Mouse (Mus musculus) ES-Bruce4 (cell line): ENCODE results near the gene Col4a1. TPM values are rescaled to one million over a fixed set of nuclear protein-coding genes. Genes with fewer than 3 reads are reported as not detected.

ENCODE experiments used
- H3K27ac ChIP-seq: 2 replicates; pipeline ENCODE4 v1.5.1; 2012; ENCODE audit warnings: low read length, inconsistent platforms; ENCODE audit not compliant: insufficient read depth
- H3K27me3 ChIP-seq: 2 replicates; pipeline ENCODE4 v1.6.1; 2012; ENCODE audit warnings: mild to moderate bottlenecking, low read length, inconsistent platforms; ENCODE audit not compliant: control insufficient read depth, poor library complexity, insufficient read depth, severe bottlenecking
- H3K36me3 ChIP-seq: 2 replicates; pipeline ENCODE4 v1.6.1; 2012; ENCODE audit warnings: inconsistent platforms, mild to moderate bottlenecking, low read length, moderate library complexity; ENCODE audit not compliant: control insufficient read depth, poor library complexity, insufficient read depth, severe bottlenecking
- H3K4me1 ChIP-seq: one replicate; pipeline ENCODE4 v1.8.1; 2011; ENCODE audit warnings: low read length; ENCODE audit not compliant: control insufficient read depth, insufficient read depth
- H3K4me3 ChIP-seq: 2 replicates; pipeline ENCODE4 v1.5.1; 2011; ENCODE audit warnings: low read depth, mild to moderate bottlenecking, low read length
- H3K9ac ChIP-seq: 2 replicates; pipeline ENCODE4 v1.6.1; 2012; ENCODE audit warnings: low read depth, mild to moderate bottlenecking, inconsistent platforms; ENCODE audit not compliant: poor library complexity, severe bottlenecking
- H3K9me3 ChIP-seq: replicated peaks from 2 replicates; pipeline ENCODE4 v1.6.1; 2012; ENCODE audit warnings: mild to moderate bottlenecking, low read length, inconsistent platforms; ENCODE audit not compliant: control insufficient read depth, poor library complexity, insufficient read depth, severe bottlenecking
- CTCF ChIP-seq: IDR thresholded peaks from one replicate; pipeline ENCODE4 v1.8.1; 2011; ENCODE audit warnings: low read depth, low read length
- EP300 ChIP-seq: IDR thresholded peaks from 2 replicates; pipeline ENCODE4 v1.6.1; 2011; ENCODE audit warnings: low read depth, low read length; ENCODE audit not compliant: insufficient read depth
- POLR2A ChIP-seq: IDR thresholded peaks from one replicate; pipeline ENCODE4 v1.8.1; 2011; ENCODE audit warnings: low read length; ENCODE audit not compliant: insufficient read depth
- polyA plus RNA-seq: library from polyadenylated mRNA; stranded (reverse); fragments of >200 nt; gene quantifications from 2 replicates; pipeline ENCODE4 v1.2.4, GENCODE M21; 2011; ENCODE audit warnings: low read depth; ENCODE audit not compliant: missing spikeins, insufficient read depth, insufficient read length

Gene Col4a1
- polyA plus RNA-seq, 1 experiment = 56.3 TPM

DNA sequence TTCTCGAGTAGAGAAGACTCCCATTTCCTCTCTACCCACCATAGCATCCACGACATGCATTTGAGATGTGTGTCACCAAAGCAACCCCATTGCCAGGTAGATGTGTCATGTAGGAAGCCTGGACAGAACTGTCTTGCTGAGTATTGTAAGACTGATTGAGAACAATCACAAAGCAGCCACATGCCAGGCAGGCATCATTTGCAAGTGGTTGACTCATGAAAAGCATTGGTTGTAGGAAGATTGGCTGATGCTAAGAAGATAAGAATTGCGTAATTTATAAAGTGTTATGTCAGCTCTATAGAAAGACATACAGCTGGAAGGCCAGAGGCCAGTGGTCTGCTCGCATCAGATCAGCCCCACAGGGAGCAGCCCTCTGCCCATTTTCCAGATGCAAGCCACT lies 22.6 kb upstream of the Col4a1 start:
- Histone ChIP-seq H3K36me3 (no peaks in the 10 kb centered on the region), H3K4me3 (no peak overlapping the region), H3K27ac (no peak overlapping the region), H3K27me3 (no peaks in the 10 kb centered on the region), H3K9me3 (no peaks in the 10 kb centered on the region), H3K4me1 (no peaks in the 10 kb centered on the region), H3K9ac (no peak overlapping the region)
- TF ChIP-seq CTCF = no peak
- no peak for TF ChIP-seq EP300
- TF ChIP-seq POLR2A = no peak

DNA sequence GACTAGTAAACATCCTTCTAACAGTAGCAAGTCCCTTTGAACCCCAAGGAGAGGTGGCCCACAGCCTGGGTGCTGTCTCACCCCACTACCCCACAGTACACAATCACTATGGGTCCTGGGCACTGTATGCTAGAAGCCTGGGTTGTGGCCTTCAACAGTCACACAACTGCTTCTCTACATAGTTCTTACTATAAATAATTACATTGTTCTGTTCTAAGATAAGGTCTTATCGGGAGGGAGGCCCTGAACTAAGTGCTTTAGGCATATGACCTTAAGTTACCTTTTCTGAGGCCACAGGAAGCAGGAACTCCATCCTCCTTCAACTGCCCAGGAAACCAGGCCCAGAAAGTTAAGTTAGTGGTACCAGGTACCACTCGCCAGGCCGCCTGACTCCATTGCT lies 21.9 kb upstream of the Col4a1 start:
- no peaks in the 10 kb centered on the region for H3K27me3 ChIP-seq
- no peaks in the 10 kb centered on the region for H3K9me3 ChIP-seq
- no peaks in the 10 kb centered on the region for H3K4me1 ChIP-seq
- no peak overlapping the region for H3K4me3 ChIP-seq
- H3K36me3 ChIP-seq = no peaks in the 10 kb centered on the region
- H3K9ac ChIP-seq = no peak overlapping the region
- TF ChIP-seq POLR2A = no peak
- TF ChIP-seq EP300 = no peak
- no peak for TF ChIP-seq CTCF
- no peak overlapping the region for H3K27ac ChIP-seq

DNA sequence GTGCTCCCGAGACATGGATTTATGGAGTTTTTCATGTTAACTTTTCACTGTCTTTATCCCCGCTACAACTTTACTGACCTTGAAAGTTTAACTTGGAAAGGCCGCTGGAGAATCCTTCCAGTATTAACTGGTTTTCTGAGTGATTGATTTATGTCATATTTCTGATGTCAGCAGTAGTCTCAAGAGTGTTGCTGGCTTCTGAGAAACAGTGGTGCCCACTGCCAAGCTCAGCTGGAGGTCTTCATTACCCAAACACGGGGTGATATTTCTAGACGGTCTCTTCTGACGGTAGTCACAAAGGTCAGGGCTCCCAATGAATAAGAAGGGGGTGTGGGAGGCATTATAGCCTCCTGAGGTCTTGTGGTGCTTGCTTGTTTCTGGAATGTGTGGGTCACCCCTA lies 21.1 kb upstream of the Col4a1 start:
- H3K9me3 ChIP-seq = no peaks in the 10 kb centered on the region
- no peaks in the 10 kb centered on the region for H3K4me1 ChIP-seq
- TF ChIP-seq POLR2A = no peak
- TF ChIP-seq CTCF = no peak
- TF ChIP-seq EP300 = no peak
- H3K36me3 ChIP-seq = no peaks in the 10 kb centered on the region
- H3K9ac ChIP-seq = no peak overlapping the region
- H3K27ac ChIP-seq = no peak overlapping the region
- no peak overlapping the region for H3K4me3 ChIP-seq
- no peaks in the 10 kb centered on the region for H3K27me3 ChIP-seq

DNA sequence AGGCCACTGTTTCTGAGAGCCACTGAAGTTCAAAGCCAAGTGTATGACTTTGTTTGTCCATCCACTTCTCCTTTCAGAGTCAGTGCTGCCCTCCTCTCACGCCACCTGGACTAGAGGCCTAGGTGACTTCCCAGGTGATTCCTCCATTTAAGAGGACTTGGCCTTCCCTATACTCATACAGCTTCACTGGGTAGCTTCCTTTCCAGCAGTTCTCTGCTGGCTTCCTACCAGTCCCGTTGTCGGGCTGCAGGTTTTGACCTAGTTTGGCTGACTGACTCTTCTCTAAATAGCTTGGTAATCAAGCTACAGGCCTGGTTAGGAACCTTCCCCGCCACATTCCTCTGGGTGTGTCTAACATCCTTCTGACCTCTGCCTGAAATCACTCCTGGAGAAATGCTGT lies 18.9 kb upstream of the Col4a1 start:
- no peak overlapping the region for H3K9ac ChIP-seq
- H3K27ac ChIP-seq = no peak overlapping the region
- H3K4me3 ChIP-seq = no peak overlapping the region
- H3K9me3 ChIP-seq = no peaks in the 10 kb centered on the region
- no peaks in the 10 kb centered on the region for H3K27me3 ChIP-seq
- no peaks in the 10 kb centered on the region for H3K36me3 ChIP-seq
- H3K4me1 ChIP-seq = no peaks in the 10 kb centered on the region
- no peak for TF ChIP-seq EP300
- TF ChIP-seq POLR2A = no peak

DNA sequence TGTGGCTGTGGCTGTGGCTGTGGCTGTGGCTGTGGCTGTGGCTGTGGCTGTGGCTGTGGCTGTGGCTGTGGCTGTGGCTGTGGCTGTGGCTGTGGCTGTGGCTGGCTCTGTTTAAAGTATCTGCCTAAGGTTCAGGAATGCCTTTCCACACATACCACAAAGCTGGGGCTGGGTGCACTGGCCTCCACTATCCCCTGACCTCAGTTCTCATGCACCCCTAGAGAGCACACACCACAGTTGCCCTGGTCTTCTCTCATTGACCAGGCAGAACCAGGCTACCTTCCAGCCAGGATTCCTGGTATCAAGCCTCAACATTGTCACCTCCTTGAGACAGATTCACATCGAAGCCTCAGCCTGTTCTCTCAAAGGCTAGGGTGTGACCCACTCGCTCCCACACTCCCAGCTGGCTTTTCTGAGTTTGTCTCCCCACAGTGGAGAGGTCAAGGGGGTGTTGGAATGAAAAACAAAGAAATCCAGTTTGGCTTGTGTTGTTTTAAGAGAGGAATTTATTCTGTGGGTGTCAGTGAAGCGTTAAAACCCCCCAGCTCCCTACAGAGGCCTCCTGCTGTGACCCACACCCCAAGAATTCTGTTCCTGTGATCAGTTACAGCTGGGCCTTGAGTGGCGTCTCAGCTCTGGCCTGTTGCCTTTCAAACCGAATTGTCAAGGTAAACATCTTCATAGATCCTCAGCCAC lies 15.2 kb upstream of the Col4a1 start:
- H3K27me3 ChIP-seq = no peaks in the 10 kb centered on the region; the same call in 1 of the 2 replicates
- H3K4me3 ChIP-seq = no peak overlapping the region
- no peaks in the 10 kb centered on the region for H3K36me3 ChIP-seq
- H3K4me1 ChIP-seq = no peaks in the 10 kb centered on the region
- H3K9ac ChIP-seq = no peak overlapping the region
- no peaks in the 10 kb centered on the region for H3K9me3 ChIP-seq
- no peak for TF ChIP-seq CTCF
- no peak for TF ChIP-seq EP300
- no peak for TF ChIP-seq POLR2A
- no peak overlapping the region for H3K27ac ChIP-seq

DNA sequence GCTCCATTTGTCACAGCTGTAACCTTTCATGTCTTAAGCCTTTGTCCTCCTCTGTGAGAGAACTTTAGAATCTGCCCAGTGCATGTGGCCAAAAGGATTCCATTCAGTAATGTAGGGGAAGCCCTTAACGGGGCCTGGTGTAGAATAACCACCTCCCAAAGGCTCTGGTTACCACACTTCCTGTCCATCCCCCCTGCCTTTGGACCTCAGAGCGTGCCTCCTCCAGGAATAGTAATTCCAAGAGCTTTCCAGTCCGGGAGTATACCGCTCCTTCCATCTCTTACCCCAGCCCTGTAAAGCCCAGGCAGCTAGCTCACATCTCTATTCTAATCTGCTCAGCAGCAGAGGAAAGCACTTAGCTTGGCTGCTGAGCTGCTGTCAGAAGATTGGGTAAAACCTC lies 14.7 kb upstream of the Col4a1 start:
- Histone ChIP-seq H3K9me3 (no peaks in the 10 kb centered on the region), H3K4me1 (no peaks in the 10 kb centered on the region), H3K9ac (no peak overlapping the region), H3K4me3 (no peak overlapping the region), H3K27ac (no peak overlapping the region), H3K36me3 (no peaks in the 10 kb centered on the region), H3K27me3 (no peaks in the 10 kb centered on the region; the same call in 1 of the 2 replicates)
- TF ChIP-seq EP300 (no peak), POLR2A (no peak), CTCF (no peak)
